ENCODE assay signal across 9 mouse cellular contexts in genomic region chr19:5945027-5945426, GRCm38 (mm10). TPM values are rescaled to one million over a fixed set of nuclear protein-coding genes. Genes with fewer than 3 reads are reported as not detected.
DNase-seq lines count a peak whose midpoint lies in the region; ATAC-seq lines count a peak whose summit lies in the region.
"Had no signal": no experiment of that assay in that cellular context is flagged by ENCODE, and none has a peak within 500 bp of the region (broad histone marks: within the 10 kb centered on the region; RNA-seq: fewer than 3 reads in every experiment).

No protein-coding gene starts in this region.

- 83% methylated on average over 7 of the region's 7 CpGs for WGBS in hindbrain, embryonic 13.5 days
- 83% methylated on average over 7 of the region's 7 CpGs for WGBS in hindbrain, embryonic 12.5 days

- 0 out of 2 replicates have a peak overlapping the region, but pooled peaks have one; percentile 3 for H3K27ac ChIP-seq in hindbrain, embryonic 13.5 days
- H3K27ac ChIP-seq in hindbrain, embryonic 12.5 days, result no peak overlapping the region

- H3K9me3 ChIP-seq in hindbrain, embryonic 13.5 days, result no peaks in the 10 kb centered on the region
- H3K9me3 ChIP-seq in hindbrain, embryonic 12.5 days (replicated peaks), result no peaks in the 10 kb centered on the region

- H3K36me3 ChIP-seq in hindbrain, embryonic 13.5 days, result peaks cover 34% of the 10 kb centered on the region
- H3K36me3 ChIP-seq in hindbrain, embryonic 12.5 days, result peaks cover 52% of the 10 kb centered on the region

- H3K4me1 ChIP-seq in hindbrain, embryonic 13.5 days (replicated peaks), result peaks cover 6% of the 10 kb centered on the region
- no peaks in the 10 kb centered on the region for H3K4me1 ChIP-seq in hindbrain, embryonic 12.5 days

- no peaks in the 10 kb centered on the region for H3K27me3 ChIP-seq in hindbrain, embryonic 13.5 days
- no peaks in the 10 kb centered on the region for H3K27me3 ChIP-seq in hindbrain, embryonic 12.5 days

- H3K9ac ChIP-seq in hindbrain, embryonic 13.5 days, result no peak overlapping the region
- H3K9ac ChIP-seq in hindbrain, embryonic 12.5 days, result no peak overlapping the region

- H3K4me2 ChIP-seq in hindbrain, embryonic 13.5 days, result no peak overlapping the region
- no peak overlapping the region for H3K4me2 ChIP-seq in hindbrain, embryonic 12.5 days (replicated peaks)

- ATAC-seq in hindbrain, embryonic 13.5 days (ENCODE audit: low FRiP score), result no peak
- ATAC-seq in hindbrain, embryonic 12.5 days (ENCODE audit: low FRiP score), result no peak
- ATAC-seq in activated CD4-positive, CD25-positive, alpha-beta regulatory T cell, adult 4 months, result no peak

- H3K4me3 ChIP-seq in hindbrain, embryonic 13.5 days, result no peak overlapping the region
- no peak overlapping the region for H3K4me3 ChIP-seq in hindbrain, embryonic 12.5 days

- DNase-seq in R1 (ENCODE audit: low read depth, low spot score), result peak; percentile 50
- DNase-seq in heart, postnatal 4 days, result peak; percentile 55
- peak; percentile 81 for DNase-seq in lung, postnatal 10 days
- DNase-seq in ovary, postnatal 36 days (ENCODE audit: low spot score), result no peak
- no peak for DNase-seq in adrenal gland, adult 8-10 months

RNA-seq across cellular contexts. Expression of gene Pola2, which starts 19.0 kb away (rescaled TPM):
- polyA plus RNA-seq in hindbrain, embryonic 13.5 days (2015; fragmentation: Nextera tagmentation; extraction: Ambion mirVana), result 22.6 and 24.2 TPM in 2 replicates
- polyA plus RNA-seq in hindbrain, embryonic 12.5 days (2016; fragmentation: Nextera tagmentation; extraction: Ambion mirVana), result 47.4 and 49.2 TPM in 2 replicates
- total RNA-seq in heart, postnatal 4 days (2021), result 10 to 100 TPM; 32.9 to 37.1 TPM
- polyA plus RNA-seq in activated CD4-positive, CD25-positive, alpha-beta regulatory T cell, adult 4 months (2017; shearing (Covaris generic)), result 10 to 100 TPM; 16.5 to 17.5 TPM
- total RNA-seq in adrenal gland, adult 8-10 months (2022), result 10 to 100 TPM; 22.5 to 51.0 (median 27.8) TPM

RNA-seq across cellular contexts. Expression of gene Cdc42ep2, which starts 20.4 kb away (rescaled TPM):
- polyA plus RNA-seq in hindbrain, embryonic 13.5 days (2015; fragmentation: Nextera tagmentation; extraction: Ambion mirVana), result 11.5 and 12.4 TPM in 2 replicates
- 5.1 and 6.1 TPM in 2 replicates for polyA plus RNA-seq in hindbrain, embryonic 12.5 days (2016; fragmentation: Nextera tagmentation; extraction: Ambion mirVana)
- total RNA-seq in heart, postnatal 4 days (2021), result 10 to 100 TPM; 14.2 to 14.7 TPM
- polyA plus RNA-seq in activated CD4-positive, CD25-positive, alpha-beta regulatory T cell, adult 4 months (2017; shearing (Covaris generic)), result under 1 TPM in 1 of 2 experiments, not detected in 1; 0.25 TPM
- 1 to 10 TPM; 4.9 to 9.6 (median 8.3) TPM for total RNA-seq in adrenal gland, adult 8-10 months (2022)

RNA-seq across cellular contexts. Expression of gene Dpf2, which starts 32.2 kb away (rescaled TPM):
- 128 and 137 TPM in 2 replicates for polyA plus RNA-seq in hindbrain, embryonic 13.5 days (2015; fragmentation: Nextera tagmentation; extraction: Ambion mirVana)
- 161 and 177 TPM in 2 replicates for polyA plus RNA-seq in hindbrain, embryonic 12.5 days (2016; fragmentation: Nextera tagmentation; extraction: Ambion mirVana)
- 100 to 1,000 TPM; 111 to 119 TPM for total RNA-seq in heart, postnatal 4 days (2021)
- 100 to 1,000 TPM; 123 to 178 TPM for polyA plus RNA-seq in activated CD4-positive, CD25-positive, alpha-beta regulatory T cell, adult 4 months (2017; shearing (Covaris generic))
- total RNA-seq in adrenal gland, adult 8-10 months (2022), result 100 to 1,000 TPM in 3 of 4 experiments, 10 to 100 TPM in 1; 93.7 to 147 (median 129) TPM

RNA-seq across cellular contexts. Expression of gene Slc22a20, which starts 40.9 kb away (rescaled TPM):
- not detected in 2 replicates for polyA plus RNA-seq in hindbrain, embryonic 13.5 days (2015; fragmentation: Nextera tagmentation; extraction: Ambion mirVana)
- not detected in 2 replicates for polyA plus RNA-seq in hindbrain, embryonic 12.5 days (2016; fragmentation: Nextera tagmentation; extraction: Ambion mirVana)
- total RNA-seq in heart, postnatal 4 days (2021), result not detected
- not detected for polyA plus RNA-seq in activated CD4-positive, CD25-positive, alpha-beta regulatory T cell, adult 4 months (2017; shearing (Covaris generic))
- total RNA-seq in adrenal gland, adult 8-10 months (2022), result not detected
- total RNA-seq: left cerebral cortex, adult 8-10 months had no signal

RNA-seq across cellular contexts. Expression of gene Tigd3, which starts 51.1 kb away (rescaled TPM):
- 15.2 and 15.9 TPM in 2 replicates for polyA plus RNA-seq in hindbrain, embryonic 13.5 days (2015; fragmentation: Nextera tagmentation; extraction: Ambion mirVana)
- polyA plus RNA-seq in hindbrain, embryonic 12.5 days (2016; fragmentation: Nextera tagmentation; extraction: Ambion mirVana), result 11.0 and 11.3 TPM in 2 replicates
- 1 to 10 TPM; 2.0 TPM for total RNA-seq in heart, postnatal 4 days (2021)
- polyA plus RNA-seq in activated CD4-positive, CD25-positive, alpha-beta regulatory T cell, adult 4 months (2017; shearing (Covaris generic)), result under 1 TPM; 0.29 to 0.58 TPM
- 1 to 10 TPM in 3 of 4 experiments, under 1 TPM in 1; 0.93 to 3.5 (median 1.6) TPM for total RNA-seq in adrenal gland, adult 8-10 months (2022)

Comparison
In these comparisons a context has a peak if more than half of its experiments do, and no peak if none do; other contexts are left out.
1. DNase-seq: peak in R1 (single experiment), heart, postnatal 4 days (single experiment) and lung, postnatal 10 days (single experiment); none in ovary, postnatal 36 days (single experiment) and adrenal gland, adult 8-10 months (single experiment).